Mouse (Mus musculus): ENCODE results near the gene Casz1. TPM values are rescaled to one million over a fixed set of nuclear protein-coding genes. Genes with fewer than 3 reads are reported as not detected.

The Casz1 gene
- polyA plus RNA-seq, 1 experiment from 2014 or later, result 2.7 TPM

GRCm38 (mm10) chr4:148804780-148805160 is 541 bp downstream of the Casz1 start:
- no peaks in the 10 kb centered on the region for H3K9me3 ChIP-seq
- no peak overlapping the region for H3K27ac ChIP-seq
- peak overlapping the region; percentile 99 for H3K4me2 ChIP-seq (replicated peaks)
- H3K27me3 ChIP-seq, result peaks cover 86% of the 10 kb centered on the region
- peak overlapping the region; percentile 55 for H3K4me3 ChIP-seq (replicated peaks)
- H3K36me3 ChIP-seq, result no peaks in the 10 kb centered on the region
- under 1% methylated on average over 16 of the region's 16 CpGs for WGBS
- H3K9ac ChIP-seq (replicated peaks), result peak overlapping the region; percentile 63
- peaks cover 53% of the 10 kb centered on the region for H3K4me1 ChIP-seq (replicated peaks)
- ATAC-seq, result peak; percentile 7; the same call in 1 of the 2 replicates

GRCm38 (mm10) chr4:148805161-148805810 is 1.1 kb downstream of the Casz1 start:
- H3K36me3 ChIP-seq, result no peaks in the 10 kb centered on the region
- ATAC-seq, result peak; percentile 14; the same call in 1 of the 2 replicates
- peaks cover 90% of the 10 kb centered on the region for H3K27me3 ChIP-seq
- H3K4me1 ChIP-seq (replicated peaks), result peaks cover 59% of the 10 kb centered on the region
- H3K9me3 ChIP-seq, result no peaks in the 10 kb centered on the region
- H3K4me2 ChIP-seq (replicated peaks), result peak overlapping the region; percentile 99
- peak overlapping the region; percentile 63 for H3K9ac ChIP-seq (replicated peaks)
- no peak overlapping the region for H3K27ac ChIP-seq
- H3K4me3 ChIP-seq (replicated peaks), result peak overlapping the region; percentile 55
- WGBS, result under 1% methylated on average over 42 of the region's 42 CpGs

GRCm38 (mm10) chr4:148805811-148806747 is 1.9 kb downstream of the Casz1 start:
- Histone ChIP-seq H3K36me3 (no peaks in the 10 kb centered on the region), H3K4me3 (replicated peaks) (peak overlapping the region; percentile 55), H3K27me3 (peaks cover 90% of the 10 kb centered on the region), H3K4me2 (replicated peaks) (peak overlapping the region; percentile 99), H3K9ac (replicated peaks) (peak overlapping the region; percentile 63; the same call in 1 of the 2 replicates), H3K9me3 (no peaks in the 10 kb centered on the region), H3K4me1 (replicated peaks) (peaks cover 67% of the 10 kb centered on the region), H3K27ac (no peak overlapping the region)
- WGBS, result under 1% methylated on average over 62 of the region's 64 CpGs
- ATAC-seq, result no peak

DNA sequence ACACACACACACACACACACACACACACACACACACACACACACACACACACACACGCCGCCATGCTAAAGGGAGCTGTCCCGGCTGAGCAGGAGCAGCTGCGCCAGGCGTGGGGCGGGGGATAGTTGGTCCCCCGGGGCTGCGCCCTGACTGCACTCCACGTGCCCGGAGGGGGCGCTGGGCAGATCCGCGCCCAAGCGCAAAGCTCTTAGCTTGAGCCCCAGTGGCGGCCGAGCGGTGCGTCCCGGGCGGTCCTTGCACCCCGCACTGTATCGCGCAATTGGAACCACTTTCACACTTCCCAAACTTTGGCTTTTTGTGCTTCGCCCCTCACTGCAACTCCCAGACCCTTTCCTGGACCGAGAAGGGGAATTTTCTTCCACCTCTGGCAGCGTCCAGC is 2.6 kb downstream of the Casz1 start:
- Histone ChIP-seq H3K4me3 (replicated peaks) (peak overlapping the region; percentile 55), H3K9me3 (no peaks in the 10 kb centered on the region), H3K27ac (no peak overlapping the region), H3K4me2 (replicated peaks) (peak overlapping the region; percentile 99), H3K27me3 (peaks cover 90% of the 10 kb centered on the region), H3K4me1 (replicated peaks) (peaks cover 74% of the 10 kb centered on the region), H3K36me3 (no peaks in the 10 kb centered on the region), H3K9ac (replicated peaks) (peak overlapping the region; percentile 39; the same call in 1 of the 2 replicates)
- 0% methylated on average over 19 of the region's 26 CpGs for WGBS
- 0 out of 2 replicates have a peak, but pooled peaks have one; percentile 41 for ATAC-seq

GRCm38 (mm10) chr4:148807397-148807796 is 3.2 kb downstream of the Casz1 start:
- Histone ChIP-seq H3K4me1 (replicated peaks) (peaks cover 80% of the 10 kb centered on the region), H3K9me3 (no peaks in the 10 kb centered on the region), H3K27me3 (peaks cover 90% of the 10 kb centered on the region), H3K9ac (replicated peaks) (no peak overlapping the region), H3K4me3 (replicated peaks) (peak overlapping the region; percentile 55), H3K27ac (no peak overlapping the region), H3K36me3 (no peaks in the 10 kb centered on the region), H3K4me2 (replicated peaks) (peak overlapping the region; percentile 99)
- under 1% methylated on average over 9 of the region's 9 CpGs for WGBS
- ATAC-seq, result no peak

- Histone ChIP-seq H3K9me3 (no peaks in the 10 kb centered on the region), H3K27ac (no peak overlapping the region), H3K27me3 (peaks cover 93% of the 10 kb centered on the region), H3K4me3 (replicated peaks) (no peak overlapping the region), H3K9ac (replicated peaks) (no peak overlapping the region), H3K4me2 (replicated peaks) (no peak overlapping the region), H3K4me1 (replicated peaks) (peaks cover 82% of the 10 kb centered on the region), H3K36me3 (no peaks in the 10 kb centered on the region)
- 20% methylated on average over 2 of the region's 2 CpGs for WGBS
- ATAC-seq, result no peak
Observed at GRCm38 (mm10) chr4:148808839-148809238, 4.6 kb downstream of the Casz1 start.

DNA sequence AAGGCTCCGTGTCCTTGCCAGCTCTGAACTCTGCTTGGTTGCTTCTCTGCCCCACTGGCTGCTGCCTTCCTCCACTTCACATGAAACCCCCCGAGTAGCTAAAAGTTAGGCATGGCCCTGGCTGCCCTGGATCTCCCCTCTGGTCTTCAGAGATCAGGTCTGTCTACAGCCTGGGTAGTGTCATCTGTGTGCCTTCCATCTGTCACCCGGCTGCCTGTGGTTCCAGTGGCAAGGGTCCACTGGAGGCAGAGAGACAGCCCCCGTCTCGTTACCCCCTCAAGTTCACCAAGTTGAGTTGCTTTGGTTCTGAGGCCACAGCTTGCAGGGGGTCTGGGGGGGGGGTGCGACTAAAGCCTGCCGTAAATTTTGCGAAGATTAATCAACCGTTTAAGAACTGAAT is 6.5 kb downstream of the Casz1 start:
- no peak overlapping the region for H3K4me3 ChIP-seq (replicated peaks)
- H3K4me2 ChIP-seq (replicated peaks), result no peak overlapping the region
- H3K9ac ChIP-seq (replicated peaks), result no peak overlapping the region
- peaks cover 66% of the 10 kb centered on the region for H3K4me1 ChIP-seq (replicated peaks)
- WGBS, result 41% methylated on average over 9 of the region's 9 CpGs
- ATAC-seq, result no peak
- H3K9me3 ChIP-seq, result no peaks in the 10 kb centered on the region
- H3K27me3 ChIP-seq, result peaks cover 98% of the 10 kb centered on the region
- no peaks in the 10 kb centered on the region for H3K36me3 ChIP-seq
- H3K27ac ChIP-seq, result no peak overlapping the region

DNA sequence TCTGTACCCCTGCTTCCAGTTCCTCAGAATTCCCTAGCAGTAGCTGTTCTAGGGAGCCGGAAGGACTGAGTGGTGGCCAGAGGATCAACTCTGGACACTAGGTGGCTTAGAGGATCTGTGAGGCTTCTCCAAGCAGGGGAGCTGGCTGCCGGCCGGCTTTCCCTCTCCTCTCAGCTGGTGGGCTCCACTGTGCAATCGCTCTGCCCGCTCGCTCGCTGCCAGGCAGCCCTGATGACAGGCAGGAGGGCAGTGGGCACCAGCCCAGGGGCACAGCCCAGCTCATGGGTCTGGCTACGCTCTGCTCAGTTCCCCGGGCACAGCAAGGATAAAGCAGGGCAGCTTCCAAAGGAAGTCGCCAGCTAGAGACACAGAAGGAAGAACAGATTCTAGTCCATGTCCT is 7.7 kb downstream of the Casz1 start:
- Histone ChIP-seq H3K4me1 (replicated peaks) (peaks cover 63% of the 10 kb centered on the region), H3K36me3 (no peaks in the 10 kb centered on the region), H3K27me3 (peaks cover 99% of the 10 kb centered on the region), H3K27ac (no peak overlapping the region), H3K9me3 (no peaks in the 10 kb centered on the region), H3K4me2 (replicated peaks) (peak overlapping the region; percentile 41), H3K4me3 (replicated peaks) (no peak overlapping the region), H3K9ac (replicated peaks) (0 out of 2 replicates have a peak overlapping the region, but pooled peaks have one; percentile 40)
- peak; percentile 68; the same call in 1 of the 2 replicates for ATAC-seq
- 9% methylated on average over 10 of the region's 10 CpGs for WGBS

GRCm38 (mm10) chr4:148813247-148813646 is 9.0 kb downstream of the Casz1 start:
- no peaks in the 10 kb centered on the region for H3K36me3 ChIP-seq
- 86% methylated on average over 6 of the region's 6 CpGs for WGBS
- no peak overlapping the region for H3K9ac ChIP-seq (replicated peaks)
- no peak for ATAC-seq
- H3K27me3 ChIP-seq, result peaks cover 99% of the 10 kb centered on the region
- H3K27ac ChIP-seq, result no peak overlapping the region
- H3K9me3 ChIP-seq, result no peaks in the 10 kb centered on the region
- no peak overlapping the region for H3K4me3 ChIP-seq (replicated peaks)
- H3K4me2 ChIP-seq (replicated peaks), result no peak overlapping the region
- H3K4me1 ChIP-seq (replicated peaks), result peaks cover 57% of the 10 kb centered on the region

- no peak for ATAC-seq
- no peak overlapping the region; the same call in 1 of the 2 replicates for H3K4me2 ChIP-seq (replicated peaks)
- WGBS, result 2% methylated on average over 14 of the region's 14 CpGs
- no peak overlapping the region for H3K9ac ChIP-seq (replicated peaks)
- no peaks in the 10 kb centered on the region for H3K36me3 ChIP-seq
- H3K9me3 ChIP-seq, result no peaks in the 10 kb centered on the region
- H3K27me3 ChIP-seq, result peaks cover 77% of the 10 kb centered on the region
- no peak overlapping the region for H3K27ac ChIP-seq
- H3K4me1 ChIP-seq (replicated peaks), result peaks cover 34% of the 10 kb centered on the region
- H3K4me3 ChIP-seq (replicated peaks), result no peak overlapping the region
Observed at GRCm38 (mm10) chr4:148816556-148816955, 12.3 kb downstream of the Casz1 start.

DNA sequence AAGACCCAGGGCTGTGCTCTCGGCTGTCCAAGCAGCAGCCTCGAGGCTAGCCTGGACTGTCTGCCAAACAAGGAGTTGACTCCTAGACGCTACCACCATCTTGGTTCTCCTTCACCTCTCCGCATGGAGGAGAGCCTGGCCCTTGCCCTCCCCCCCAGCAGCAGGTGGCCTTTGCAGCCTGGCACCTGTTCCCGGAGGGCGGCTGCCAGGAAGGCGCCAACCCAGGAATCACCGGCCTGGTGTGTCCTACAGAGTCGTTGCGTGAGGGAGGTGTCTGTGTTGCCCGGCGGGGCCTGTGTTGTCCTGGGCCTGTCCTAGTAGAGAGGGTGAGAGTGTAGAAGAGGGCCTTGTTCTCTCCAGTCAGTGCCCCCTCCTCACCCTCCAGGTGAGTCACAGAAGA is 13.9 kb downstream of the Casz1 start:
- Histone ChIP-seq H3K27ac (no peak overlapping the region), H3K27me3 (peaks cover 69% of the 10 kb centered on the region)
- ATAC-seq, result no peak

GRCm38 (mm10) chr4:148820171-148820570 is 15.9 kb downstream of the Casz1 start:
- no peak overlapping the region for H3K4me2 ChIP-seq (replicated peaks)
- peaks cover 21% of the 10 kb centered on the region for H3K4me1 ChIP-seq (replicated peaks)
- H3K4me3 ChIP-seq (replicated peaks), result no peak overlapping the region
- H3K9ac ChIP-seq (replicated peaks), result no peak overlapping the region
- peaks cover 54% of the 10 kb centered on the region for H3K27me3 ChIP-seq
- H3K36me3 ChIP-seq, result no peaks in the 10 kb centered on the region
- no peaks in the 10 kb centered on the region for H3K9me3 ChIP-seq
- H3K27ac ChIP-seq, result no peak overlapping the region
- 50% methylated on average over 13 of the region's 13 CpGs for WGBS
- no peak for ATAC-seq

More for the DNA sequence above, 13.9 kb downstream of the Casz1 start:
- Histone ChIP-seq H3K9me3 (no peaks in the 10 kb centered on the region), H3K4me3 (replicated peaks) (no peak overlapping the region), H3K4me2 (replicated peaks) (no peak overlapping the region), H3K4me1 (replicated peaks) (peaks cover 19% of the 10 kb centered on the region), H3K36me3 (no peaks in the 10 kb centered on the region), H3K9ac (replicated peaks) (no peak overlapping the region)
- WGBS, result 97% methylated on average over 12 of the region's 12 CpGs

All from midbrain, embryonic 13.5 days (tissue).